Mouse (Mus musculus) midbrain, embryonic 15.5 days (tissue): ENCODE results near the gene Sipa1l2. TPM values are rescaled to one million over a fixed set of nuclear protein-coding genes. Genes with fewer than 3 reads are reported as not detected.
"Not testable (repeated sequence)": the region's sequence is repeated elsewhere in the genome, so short reads cannot be mapped to it uniquely, and the experiment has no call there.

Experiments
- ATAC-seq: fragments of 200-750 bp; cut with Nextera tagmentation; replicated peaks from 2 replicates; pipeline ENCODE4 v1.8.0; 2017; ENCODE audit warnings: moderate TSS enrichment
- H3K27ac ChIP-seq: fragments of 300-500 bp; sonication (generic); 2 replicates; pipeline ENCODE4 v1.5.1; 2015; ENCODE audit warnings: mild to moderate bottlenecking, inconsistent platforms
- H3K27me3 ChIP-seq: fragments of 300-500 bp; sonication (generic); replicated peaks from 2 replicates; pipeline ENCODE4 v1.6.1; 2015; ENCODE audit warnings: inconsistent platforms
- H3K36me3 ChIP-seq: fragments of 300-500 bp; sonication (generic); replicated peaks from 2 replicates; pipeline ENCODE4 v1.6.1; 2015; ENCODE audit warnings: inconsistent platforms
- H3K4me1 ChIP-seq: fragments of 300-500 bp; sonication (generic); 2 replicates; pipeline ENCODE4 v1.6.1; 2015; ENCODE audit warnings: inconsistent platforms
- H3K4me2 ChIP-seq: fragments of 300-500 bp; sonication (generic); 2 replicates; pipeline ENCODE4 v1.6.1; 2015; ENCODE audit warnings: inconsistent platforms, mild to moderate bottlenecking, moderate library complexity
- H3K4me3 ChIP-seq: fragments of 300-500 bp; sonication (generic); 2 replicates; pipeline ENCODE4 v1.5.1; 2015; ENCODE audit warnings: mild to moderate bottlenecking, inconsistent platforms
- H3K9ac ChIP-seq: fragments of 300-500 bp; sonication (generic); 2 replicates; pipeline ENCODE4 v1.6.1; 2015; ENCODE audit warnings: mild to moderate bottlenecking, inconsistent platforms
- H3K9me3 ChIP-seq: fragments of 300-500 bp; sonication (generic); 2 replicates; pipeline ENCODE4 v1.6.1; 2016; ENCODE audit warnings: inconsistent platforms
- WGBS: fragments of 180-500 bp; shearing (Covaris S2); methylation state at CpG from one replicate; pipeline ENCODE4 v1.1.7; 2015; ENCODE audit warnings: mixed read lengths; 5-methylcytosine and 5-hydroxymethylcytosine counted together
- polyA plus RNA-seq: library from polyadenylated mRNA; unstranded; fragments of >200 nt; fragmentation: Nextera tagmentation; extraction: Ambion mirVana; gene quantifications from 2 replicates; pipeline ENCODE4 v1.2.1, GENCODE M21; 2015

Gene Sipa1l2
- polyA plus RNA-seq, 1 experiment from 2014 or later = 28.7 TPM

DNA sequence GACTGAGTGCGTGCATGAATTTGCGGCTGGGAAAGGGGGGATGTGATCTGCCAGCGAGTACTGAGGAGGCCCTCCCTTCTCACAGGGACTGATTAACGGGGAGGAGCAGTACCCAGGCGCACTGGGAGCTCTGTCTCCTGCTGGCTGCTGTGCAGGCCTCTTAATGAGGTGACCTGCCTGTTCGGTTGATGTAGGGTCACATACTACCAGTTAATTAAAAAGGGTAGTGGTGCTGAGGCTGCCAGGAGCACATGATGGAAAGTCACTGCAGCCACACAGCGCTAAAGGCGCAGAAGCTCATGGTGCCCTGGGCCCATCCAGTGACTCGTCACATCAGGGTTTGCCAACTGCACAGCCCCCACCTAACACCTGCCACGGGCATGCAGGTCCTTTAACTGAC is 145.7 kb downstream of the Sipa1l2 start:
- no peaks in the 10 kb centered on the region for H3K36me3 ChIP-seq
- H3K4me3 ChIP-seq = no peak overlapping the region
- no peaks in the 10 kb centered on the region for H3K9me3 ChIP-seq
- H3K27ac ChIP-seq = no peak overlapping the region
- ATAC-seq = peak; percentile 70
- H3K27me3 ChIP-seq = no peaks in the 10 kb centered on the region
- WGBS = 28% methylated on average over 10 of the region's 10 CpGs
- peaks cover 22% of the 10 kb centered on the region for H3K4me1 ChIP-seq
- no peak overlapping the region for H3K9ac ChIP-seq
- no peak overlapping the region for H3K4me2 ChIP-seq

DNA sequence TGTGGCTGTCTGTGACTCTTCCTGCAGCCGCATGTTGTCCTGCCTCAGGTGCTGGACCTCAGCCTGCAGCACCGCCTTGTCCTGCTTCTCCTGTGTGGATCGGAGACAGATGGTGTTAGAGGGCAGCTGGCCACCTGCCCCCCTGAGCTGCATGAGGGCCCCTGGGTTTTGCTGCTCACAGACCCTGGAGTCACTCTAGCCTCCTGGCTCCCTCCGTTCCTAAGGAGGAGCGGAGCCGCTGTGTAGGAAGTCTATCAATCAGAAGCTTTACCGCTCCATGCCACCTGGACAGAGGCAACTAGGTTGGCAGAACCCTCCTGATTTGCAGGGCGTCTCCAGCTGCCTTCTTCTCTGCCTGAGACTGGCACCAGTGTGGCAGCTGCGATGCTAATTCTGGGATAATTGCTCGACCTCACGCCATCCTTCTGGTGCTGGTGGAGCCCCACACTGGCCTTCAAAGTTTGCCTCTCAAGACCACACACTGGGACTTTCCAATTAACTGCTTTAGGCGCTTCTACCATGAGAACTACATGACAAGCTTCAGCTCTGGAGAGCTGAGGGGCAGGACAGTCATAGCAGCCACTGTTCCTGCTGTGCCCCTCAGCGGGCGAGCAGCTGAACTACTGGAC is 150.3 kb downstream of the Sipa1l2 start:
- no peaks in the 10 kb centered on the region for H3K27me3 ChIP-seq
- WGBS = 80% methylated on average over 14 of the region's 14 CpGs
- no peak overlapping the region for H3K4me2 ChIP-seq
- no peak overlapping the region for H3K4me3 ChIP-seq
- peaks cover 10% of the 10 kb centered on the region for H3K4me1 ChIP-seq
- no peak overlapping the region for H3K27ac ChIP-seq
- no peak for ATAC-seq
- no peaks in the 10 kb centered on the region for H3K36me3 ChIP-seq
- H3K9me3 ChIP-seq = no peaks in the 10 kb centered on the region
- H3K9ac ChIP-seq = no peak overlapping the region

DNA sequence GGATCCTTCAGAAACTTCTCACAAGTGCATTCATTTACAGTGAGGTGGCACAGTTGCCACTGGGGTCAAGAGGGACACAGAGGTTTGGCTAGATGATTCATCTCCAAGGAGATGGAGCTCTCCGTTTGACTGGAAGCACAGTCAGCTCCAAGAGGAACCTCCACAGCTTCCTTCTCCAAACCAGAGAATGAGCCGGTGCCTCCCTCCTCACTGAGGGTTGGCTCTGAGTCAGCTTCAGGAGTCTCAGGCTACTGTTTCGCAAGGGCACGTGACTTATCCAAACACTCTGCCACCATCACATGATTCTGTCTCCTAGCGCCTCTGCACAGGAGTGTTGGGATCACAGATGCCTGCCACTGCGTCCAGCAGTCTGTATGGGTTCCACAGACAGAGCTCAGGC is 153.5 kb downstream of the Sipa1l2 start:
- Histone ChIP-seq H3K4me2 (no peak overlapping the region), H3K27ac (no peak overlapping the region), H3K27me3 (no peaks in the 10 kb centered on the region), H3K4me3 (no peak overlapping the region), H3K36me3 (no peaks in the 10 kb centered on the region), H3K4me1 (peaks cover 12% of the 10 kb centered on the region), H3K9ac (no peak overlapping the region), H3K9me3 (no peaks in the 10 kb centered on the region)
- whole genome bisulfite sequencing = 83% methylated on average over 6 of the region's 6 CpGs
- ATAC-seq = no peak

DNA sequence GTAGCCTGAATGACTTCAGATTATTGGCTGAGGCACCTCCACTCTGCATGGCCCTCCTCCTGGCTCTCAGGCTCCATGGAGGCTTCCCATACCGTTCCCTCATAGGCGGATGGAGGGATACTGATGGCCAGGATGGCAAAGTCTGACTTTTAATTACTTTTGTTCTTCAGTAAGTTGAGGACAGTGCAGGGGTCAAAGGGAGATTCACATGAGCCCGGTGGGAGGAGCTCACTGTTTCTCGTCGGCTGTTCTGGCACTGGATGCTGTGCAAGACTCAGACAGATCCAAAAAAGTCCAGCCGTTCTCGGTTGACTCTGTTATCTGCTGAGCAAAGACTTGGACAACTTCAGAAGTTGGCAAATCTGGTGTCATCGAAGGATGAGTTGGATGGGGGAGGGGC is 155.0 kb downstream of the Sipa1l2 start:
- ATAC-seq = no peak

DNA sequence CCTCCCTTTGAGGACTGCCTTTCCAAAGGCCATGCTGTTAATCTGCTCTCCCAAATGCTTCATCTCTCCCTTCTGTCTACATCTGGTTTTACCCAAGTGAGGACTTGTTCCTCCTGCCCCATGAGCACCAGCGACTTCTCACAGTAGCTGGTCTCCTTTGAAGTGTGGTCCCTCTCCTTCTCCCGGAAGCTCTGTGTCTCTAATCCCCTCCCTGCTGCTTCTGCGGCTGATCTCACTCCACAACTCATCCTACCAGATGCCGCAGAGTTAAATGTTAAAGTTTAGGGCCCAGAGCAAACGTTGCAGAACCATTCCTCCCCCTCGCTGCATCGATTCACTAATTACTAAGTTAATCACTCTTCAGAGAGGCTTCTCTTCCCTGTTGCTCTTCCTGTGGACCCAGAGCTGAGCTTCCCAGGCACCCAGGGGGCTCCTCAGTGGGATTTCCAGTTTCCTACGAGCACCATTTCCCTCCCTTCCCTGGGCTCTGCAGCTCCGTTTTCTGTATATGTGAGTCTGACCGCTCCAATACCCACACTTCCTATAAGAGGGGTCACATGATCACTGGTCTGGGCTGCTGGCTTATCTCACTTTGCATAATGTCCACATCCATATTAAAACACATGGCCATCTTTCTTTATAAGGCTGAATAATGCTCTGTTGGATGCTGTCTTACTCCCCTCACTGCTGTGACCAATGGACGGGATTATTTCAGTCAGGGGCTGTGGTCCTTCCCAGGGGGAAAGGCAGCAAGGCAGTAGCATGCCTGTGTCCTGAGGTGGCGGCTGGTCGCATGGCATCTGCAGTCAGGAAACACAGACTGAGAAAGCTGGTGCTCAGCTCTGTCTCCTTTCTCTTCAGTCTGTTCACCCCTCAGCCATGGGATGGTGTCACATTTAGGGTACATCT is 156.4 kb downstream of the Sipa1l2 start:
- peaks cover 12% of the 10 kb centered on the region for H3K4me1 ChIP-seq
- no peaks in the 10 kb centered on the region for H3K36me3 ChIP-seq
- H3K9ac ChIP-seq = no peak overlapping the region
- H3K4me2 ChIP-seq = no peak overlapping the region
- ATAC-seq = no peak
- no peaks in the 10 kb centered on the region for H3K27me3 ChIP-seq
- H3K27ac ChIP-seq = peak overlapping the region; percentile 17; the same call in 1 of the 2 replicates
- no peaks in the 10 kb centered on the region for H3K9me3 ChIP-seq
- no peak overlapping the region for H3K4me3 ChIP-seq
- 11% methylated on average over 13 of the region's 13 CpGs for WGBS

More for the DNA sequence above, 155.0 kb downstream of the Sipa1l2 start:
- no peak overlapping the region for H3K4me3 ChIP-seq
- H3K9ac ChIP-seq = no peak overlapping the region
- 88% methylated on average over 8 of the region's 8 CpGs for WGBS
- H3K27me3 ChIP-seq = no peaks in the 10 kb centered on the region
- H3K9me3 ChIP-seq = no peaks in the 10 kb centered on the region
- H3K4me2 ChIP-seq = no peak overlapping the region
- H3K27ac ChIP-seq = no peak overlapping the region
- no peaks in the 10 kb centered on the region for H3K36me3 ChIP-seq
- H3K4me1 ChIP-seq = peaks cover 12% of the 10 kb centered on the region

DNA sequence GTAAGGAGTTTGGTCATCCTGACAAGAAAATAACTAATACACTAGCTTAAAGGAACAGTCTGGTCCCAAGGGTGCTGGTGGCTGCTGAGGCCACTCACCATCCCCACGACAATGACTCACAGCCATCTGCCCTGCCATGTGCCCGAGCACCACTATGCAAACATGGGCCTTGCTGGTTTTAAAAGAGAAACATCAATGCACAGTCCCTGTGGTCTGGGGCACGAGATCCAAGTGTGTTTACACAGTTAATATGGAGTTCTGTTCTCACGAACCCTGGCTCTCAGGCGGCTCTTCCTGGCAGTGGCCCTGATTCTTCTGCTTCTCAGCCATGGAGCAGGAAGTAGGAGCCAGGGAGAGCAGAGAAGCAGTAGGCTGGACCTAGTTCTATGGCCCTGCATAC is 159.0 kb downstream of the Sipa1l2 start:
- Histone ChIP-seq H3K36me3 (no peaks in the 10 kb centered on the region), H3K27me3 (no peaks in the 10 kb centered on the region), H3K4me2 (no peak overlapping the region), H3K27ac (no peak overlapping the region), H3K9me3 (no peaks in the 10 kb centered on the region), H3K4me3 (no peak overlapping the region), H3K9ac (no peak overlapping the region), H3K4me1 (peaks cover 15% of the 10 kb centered on the region)
- no peak for ATAC-seq
- WGBS = 77% methylated on average over 5 of the region's 5 CpGs

DNA sequence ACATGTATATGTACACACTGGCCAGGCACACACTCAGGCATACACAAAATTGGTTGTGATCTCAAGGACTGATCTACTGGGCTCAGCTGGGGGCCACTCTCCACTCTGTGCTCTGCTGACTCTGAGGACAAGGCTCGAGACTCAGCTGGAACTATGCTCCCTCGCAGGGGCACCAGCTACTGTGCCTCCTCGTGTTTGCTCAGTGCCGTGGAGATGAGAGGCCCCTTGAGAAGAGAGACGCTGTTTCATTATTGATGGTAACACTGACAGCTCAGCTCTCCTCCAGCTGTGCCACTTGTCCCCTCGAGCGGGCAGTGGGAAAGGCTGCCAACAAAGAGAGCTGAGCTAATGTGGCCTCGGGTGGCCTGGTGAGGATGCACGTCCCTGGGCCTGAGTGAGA is 161.9 kb downstream of the Sipa1l2 start:
- H3K4me2 ChIP-seq = no peak overlapping the region
- H3K4me1 ChIP-seq = peaks cover 3% of the 10 kb centered on the region
- H3K9ac ChIP-seq = no peak overlapping the region
- WGBS = 19% methylated on average over 9 of the region's 9 CpGs
- H3K27ac ChIP-seq = no peak overlapping the region
- H3K27me3 ChIP-seq = no peaks in the 10 kb centered on the region
- H3K36me3 ChIP-seq = no peaks in the 10 kb centered on the region
- no peaks in the 10 kb centered on the region for H3K9me3 ChIP-seq
- no peak overlapping the region for H3K4me3 ChIP-seq
- ATAC-seq = 0 out of 2 replicates have a peak, but pooled peaks have one; percentile 24

DNA sequence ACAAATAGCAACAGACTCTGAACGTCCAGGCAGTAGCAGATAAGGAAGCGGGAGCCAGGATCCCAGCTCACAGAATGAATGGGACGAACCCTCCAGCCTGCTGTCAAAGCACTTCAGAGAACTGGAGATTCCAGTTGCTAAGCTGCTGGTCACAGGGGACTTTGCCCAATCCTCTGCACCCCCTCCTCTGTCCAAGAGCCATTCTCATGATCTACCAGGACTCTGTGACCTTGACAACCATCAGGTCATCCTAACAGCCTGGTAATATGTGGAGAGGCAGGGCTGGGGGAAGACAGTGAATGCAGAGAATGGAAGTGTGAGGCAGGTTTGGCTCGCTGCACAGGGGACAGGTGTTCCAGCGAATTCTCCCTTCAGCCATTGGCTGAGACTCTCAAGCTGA is 163.2 kb downstream of the Sipa1l2 start:
- H3K4me1 ChIP-seq = peaks cover 3% of the 10 kb centered on the region; the same call in 1 of the 2 replicates
- no peaks in the 10 kb centered on the region for H3K9me3 ChIP-seq
- no peak overlapping the region for H3K4me3 ChIP-seq
- no peak overlapping the region for H3K27ac ChIP-seq
- no peaks in the 10 kb centered on the region for H3K27me3 ChIP-seq
- H3K4me2 ChIP-seq = no peak overlapping the region
- WGBS = 58% methylated on average over 5 of the region's 5 CpGs
- ATAC-seq = no peak
- no peak overlapping the region for H3K9ac ChIP-seq
- no peaks in the 10 kb centered on the region for H3K36me3 ChIP-seq

DNA sequence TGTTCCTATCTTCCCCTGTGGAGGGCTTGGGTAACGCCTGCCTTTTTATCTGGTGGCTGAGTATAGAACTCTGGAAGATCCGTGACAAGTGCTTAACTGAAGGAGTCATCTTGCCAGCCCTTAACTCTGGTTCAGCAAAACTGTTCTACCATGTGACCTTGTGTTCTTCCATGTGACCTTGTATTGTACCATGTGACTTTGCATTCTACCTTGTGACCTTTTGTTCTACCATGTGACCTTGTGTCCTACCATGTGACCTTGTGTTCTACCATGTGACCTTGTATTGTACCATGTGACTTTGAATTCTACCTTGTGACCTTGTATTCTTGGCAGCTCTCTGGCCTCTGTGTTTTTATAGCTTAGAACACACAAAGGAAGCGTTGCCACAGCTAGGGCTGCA is 168.3 kb downstream of the Sipa1l2 start:
- Histone ChIP-seq H3K36me3 (no peaks in the 10 kb centered on the region), H3K27me3 (no peaks in the 10 kb centered on the region), H3K9me3 (no peaks in the 10 kb centered on the region), H3K4me2 (no peak overlapping the region), H3K4me1 (no peaks in the 10 kb centered on the region), H3K4me3 (no peak overlapping the region), H3K27ac (no peak overlapping the region), H3K9ac (no peak overlapping the region)
- WGBS = 91% methylated on average over 3 of the region's 3 CpGs
- ATAC-seq = no peak

DNA sequence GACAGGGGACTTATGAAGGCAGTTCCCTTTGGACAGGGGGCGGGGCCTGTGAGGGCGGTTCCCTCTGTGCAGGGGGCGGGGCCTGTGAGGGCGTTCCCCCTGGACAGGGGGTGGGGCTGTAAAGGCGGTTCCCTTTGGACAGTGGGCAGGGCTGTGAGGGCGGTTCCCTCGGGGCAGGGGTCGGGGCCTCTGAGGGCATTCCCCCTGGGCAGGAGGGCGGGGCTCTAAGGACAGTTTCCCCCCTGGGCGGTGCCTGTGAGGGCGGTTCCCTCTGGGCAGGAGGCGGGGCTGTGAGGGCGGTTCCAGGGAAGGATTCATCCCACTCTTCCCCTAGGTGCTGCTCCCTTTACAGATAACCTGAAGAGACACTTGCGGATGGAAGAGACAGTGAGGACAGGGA is 171.6 kb downstream of the Sipa1l2 start:
- no peak for ATAC-seq
- Histone ChIP-seq H3K9me3 (no peaks in the 10 kb centered on the region), H3K27me3 (no peaks in the 10 kb centered on the region), H3K4me1 (peaks cover 5% of the 10 kb centered on the region; the same call in 1 of the 2 replicates), H3K36me3 (no peaks in the 10 kb centered on the region), H3K27ac (no peak overlapping the region), H3K4me3 (no peak overlapping the region), H3K4me2 (no peak overlapping the region), H3K9ac (no peak overlapping the region)
- WGBS = 42% methylated on average over 14 of the region's 14 CpGs

DNA sequence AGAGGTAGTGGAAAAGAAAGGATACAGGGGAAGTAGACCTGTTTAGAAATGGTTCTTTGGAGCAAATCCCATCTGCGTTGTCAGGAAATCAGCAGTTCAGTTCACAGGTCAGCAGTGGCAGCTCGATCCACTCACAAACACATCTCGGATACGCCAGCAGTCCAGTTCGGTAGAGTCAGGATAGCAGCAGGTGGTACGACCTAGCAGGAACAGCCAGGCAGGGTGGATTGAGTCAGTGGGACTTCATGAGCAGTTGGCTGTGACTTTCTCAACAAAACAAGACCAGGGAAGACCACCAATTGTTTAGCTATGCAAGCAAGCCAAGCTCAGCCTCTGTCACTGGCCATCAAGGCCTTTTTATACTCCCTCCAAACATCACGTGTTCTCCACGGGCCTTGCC is 173.9 kb downstream of the Sipa1l2 start:
- not testable (repeated sequence) for H3K27me3 ChIP-seq, H3K9ac ChIP-seq, H3K4me3 ChIP-seq, H3K36me3 ChIP-seq, H3K9me3 ChIP-seq, H3K27ac ChIP-seq, H3K4me2 ChIP-seq, ATAC-seq
- 82% methylated on average over 8 of the region's 8 CpGs for WGBS
- H3K4me1 ChIP-seq = peaks cover 15% of the 10 kb centered on the region

DNA sequence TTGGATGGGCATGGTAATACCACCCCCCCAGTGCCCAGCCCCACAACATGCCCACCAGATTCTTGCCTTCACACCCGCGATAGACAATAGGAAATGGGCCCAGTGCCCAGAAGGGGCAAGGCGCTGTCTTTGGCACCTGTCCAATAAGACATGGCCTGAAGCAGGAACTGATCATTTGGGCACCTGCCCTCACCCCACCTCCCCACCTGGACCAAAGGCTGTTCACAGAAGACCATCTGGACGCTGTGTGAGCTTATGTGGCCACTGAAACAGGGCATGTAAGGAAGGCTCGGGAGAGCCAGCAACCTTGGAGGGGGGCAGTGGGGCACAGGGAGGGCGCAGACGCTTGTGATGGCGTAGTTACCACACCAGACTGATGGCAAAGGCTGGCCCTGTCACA is 174.6 kb downstream of the Sipa1l2 start:
- WGBS = 80% methylated on average over 8 of the region's 8 CpGs
- Histone ChIP-seq H3K4me2 (no peak overlapping the region), H3K27ac (no peak overlapping the region), H3K36me3 (no peaks in the 10 kb centered on the region), H3K9ac (no peak overlapping the region), H3K4me1 (peaks cover 21% of the 10 kb centered on the region), H3K27me3 (no peaks in the 10 kb centered on the region), H3K9me3 (no peaks in the 10 kb centered on the region), H3K4me3 (no peak overlapping the region)
- ATAC-seq = no peak
